Mouse (Mus musculus): ENCODE data around the gene Ly6g6e.

GRCm38 (mm10) chr17:35090166-35090932 is 13.6 kb downstream of the Ly6g6e start:
- TF ChIP-seq USF1 (IDR thresholded peaks at IDR 0.05; ENCODE audit: low read depth) = no peak
- TF ChIP-seq MYOD1 (IDR thresholded peaks at IDR 0.05; ENCODE audit: control insufficient read depth, insufficient read length, low read depth) = no peak
- no peak for TF ChIP-seq MAX (IDR thresholded peaks at IDR 0.05)
- no peak for TF ChIP-seq CTCF (IDR thresholded peaks at IDR 0.05; ENCODE audit: control insufficient read depth, insufficient read depth, insufficient read length)
